ENCODE assay signal across 8 mouse cellular contexts in genomic region chr2:32881054-32881453, GRCm38 (mm10). TPM values are rescaled to one million over a fixed set of nuclear protein-coding genes. Genes with fewer than 3 reads are reported as not detected.
DNase-seq lines count a peak whose midpoint lies in the region; ATAC-seq and TF ChIP-seq lines count a peak whose summit lies in the region.

No protein-coding gene starts in this region.

- DNase-seq in lung, embryonic 14.5 days: no peak
- no peak for DNase-seq in lung, postnatal 14 days
- DNase-seq in embryonic facial prominence, embryonic 14.5 days (ENCODE audit: low spot score): no peak
- DNase-seq in kidney, postnatal 10 days: peak; percentile 45
- DNase-seq in cerebellum, adult 9-10 months: no peak
- no peak for DNase-seq in right cerebral cortex, postnatal 25 days

- H3K4me2 ChIP-seq in lung, embryonic 14.5 days: peak overlapping the region; percentile 87
- peak overlapping the region; percentile 24; the same call in 1 of the 2 replicates for H3K4me2 ChIP-seq in embryonic facial prominence, embryonic 14.5 days (ENCODE audit: low read depth, low read length)

- peak overlapping the region; percentile 94 for H3K27ac ChIP-seq in lung, embryonic 14.5 days (ENCODE audit: low read depth)
- peak overlapping the region; percentile 75 for H3K27ac ChIP-seq in embryonic facial prominence, embryonic 14.5 days (replicated peaks; ENCODE audit: low read depth, low read length)
- peak overlapping the region; percentile 14; the same call in 1 of the 2 replicates for H3K27ac ChIP-seq in small intestine, adult 2 months (ENCODE audit: insufficient read depth, low read depth, low read length)

- ATAC-seq in lung, embryonic 14.5 days (ENCODE audit: insufficient read depth): no peak
- no peak for ATAC-seq in embryonic facial prominence, embryonic 14.5 days (ENCODE audit: low read depth)
- no peak for ATAC-seq in cerebellum, adult (ENCODE audit: insufficient number of reproducible peaks, low FRiP score, low TSS enrichment)

- 0 out of 2 replicates have a peak, but pooled peaks cover 5% of the 10 kb centered on the region for H3K36me3 ChIP-seq in lung, embryonic 14.5 days (ENCODE audit: insufficient read depth)
- no peaks in the 10 kb centered on the region for H3K36me3 ChIP-seq in embryonic facial prominence, embryonic 14.5 days (ENCODE audit: control insufficient read depth, insufficient read depth, low read length)
- no peaks in the 10 kb centered on the region for H3K36me3 ChIP-seq in small intestine, adult 2 months (ENCODE audit: control insufficient read depth, insufficient read depth, low read length)

- peak overlapping the region; percentile 16 for H3K4me3 ChIP-seq in lung, embryonic 14.5 days (ENCODE audit: low read depth, low read length)
- H3K4me3 ChIP-seq in embryonic facial prominence, embryonic 14.5 days (ENCODE audit: low read depth, low read length): no peak overlapping the region
- H3K4me3 ChIP-seq in small intestine, adult 2 months (ENCODE audit: low read depth, low read length): no peak overlapping the region

- H3K9me3 ChIP-seq in lung, embryonic 14.5 days (ENCODE audit: low read depth, low read length): no peaks in the 10 kb centered on the region
- no peaks in the 10 kb centered on the region for H3K9me3 ChIP-seq in embryonic facial prominence, embryonic 14.5 days (ENCODE audit: control insufficient read depth, low read length)

- peaks cover 52% of the 10 kb centered on the region for H3K4me1 ChIP-seq in lung, embryonic 14.5 days (ENCODE audit: insufficient read depth)
- H3K4me1 ChIP-seq in embryonic facial prominence, embryonic 14.5 days (ENCODE audit: control insufficient read depth, insufficient read depth, low read length): peaks cover 67% of the 10 kb centered on the region
- peaks cover 29% of the 10 kb centered on the region for H3K4me1 ChIP-seq in small intestine, adult 2 months (ENCODE audit: control insufficient read depth, insufficient read depth, insufficient read length, low read length)

- no peaks in the 10 kb centered on the region for H3K27me3 ChIP-seq in lung, embryonic 14.5 days (ENCODE audit: insufficient read depth, low read length)
- H3K27me3 ChIP-seq in embryonic facial prominence, embryonic 14.5 days (replicated peaks; ENCODE audit: control insufficient read depth, insufficient read depth, low read length): no peaks in the 10 kb centered on the region
- no peaks in the 10 kb centered on the region for H3K27me3 ChIP-seq in small intestine, adult 2 months (ENCODE audit: control insufficient read depth, insufficient read depth, low read length)

- H3K9ac ChIP-seq in lung, embryonic 14.5 days: 0 out of 2 replicates have a peak overlapping the region, but pooled peaks have one; percentile 23
- peak overlapping the region; percentile 42; the same call in 1 of the 2 replicates for H3K9ac ChIP-seq in embryonic facial prominence, embryonic 14.5 days (ENCODE audit: low read depth, low read length)

- TF ChIP-seq CTCF in lung, embryonic 14.5 days (IDR thresholded peaks at IDR 0.05; ENCODE audit: low read depth): no peak
- no peak for TF ChIP-seq CTCF in small intestine, adult 2 months (IDR thresholded peaks at IDR 0.05; ENCODE audit: extremely low read depth, insufficient read length, insufficient replicate concordance, low read depth, low read length)

- TF ChIP-seq POLR2A in small intestine, adult 2 months (IDR thresholded peaks at IDR 0.05; ENCODE audit: low read depth, low read length): no peak

- 29% methylated on average over 6 of the region's 6 CpGs for WGBS in lung, embryonic 14.5 days
- WGBS in embryonic facial prominence, embryonic 14.5 days: 40% methylated on average over 6 of the region's 6 CpGs
- 75% methylated on average over 6 of the region's 6 CpGs for WGBS in small intestine, adult 2 months

RNA-seq across cellular contexts. Expression of gene Fam129b, which starts 5.1 kb away (rescaled TPM):
- 41.2 and 46.5 TPM in 2 replicates for polyA plus RNA-seq in lung, embryonic 14.5 days (2014; fragmentation: Nextera tagmentation; extraction: Ambion mirVana)
- polyA plus RNA-seq in embryonic facial prominence, embryonic 14.5 days (2014; fragmentation: Nextera tagmentation; extraction: Ambion mirVana): 38.4 and 39.0 TPM in 2 replicates
- 19.4 and 27.2 TPM in 2 replicates for polyA plus RNA-seq in small intestine, adult 2 months (2012; rRNA removed)

RNA-seq across cellular contexts. Expression of gene Stxbp1, which starts 34.0 kb away (rescaled TPM):
- polyA plus RNA-seq in lung, embryonic 14.5 days (2014; fragmentation: Nextera tagmentation; extraction: Ambion mirVana): 20.7 and 22.2 TPM in 2 replicates
- polyA plus RNA-seq in embryonic facial prominence, embryonic 14.5 days (2014; fragmentation: Nextera tagmentation; extraction: Ambion mirVana): 26.8 and 29.7 TPM in 2 replicates
- polyA plus RNA-seq in small intestine, adult 2 months (2012; rRNA removed): 3.6 and 7.0 TPM in 2 replicates

Comparison
In these comparisons a context has a peak if more than half of its experiments do, and no peak if none do; other contexts are left out.
1. H3K27ac ChIP-seq: peak in every context shown above with its lines; median percentile 94 in lung, embryonic 14.5 days; 75 in embryonic facial prominence, embryonic 14.5 days; 14 in small intestine, adult 2 months.